In the genomic region with DNA sequence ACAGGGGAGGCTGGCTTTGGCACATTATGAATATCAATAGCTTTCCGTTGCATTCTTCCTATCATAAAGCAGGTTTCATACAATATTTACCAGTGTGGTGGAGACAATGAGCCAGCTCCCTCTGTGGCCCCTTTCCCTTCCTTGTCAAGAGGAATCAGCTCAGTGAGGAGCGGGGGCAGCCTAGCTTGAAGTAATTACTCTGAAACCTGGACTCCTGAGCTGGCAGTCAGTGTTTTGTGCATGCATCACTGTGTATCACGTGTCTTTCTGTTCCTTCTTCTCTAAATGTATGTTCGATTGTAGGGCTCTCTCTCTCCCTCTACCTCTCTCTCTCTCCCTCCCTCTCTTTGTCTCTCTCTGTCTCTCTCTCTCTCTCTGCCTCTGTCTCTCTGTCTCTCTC, we compare ENCODE assay signal across 15 mouse cellular contexts.
A peak's percentile ranks its signal among the peaks of the same experiment; 100 is the strongest.
DNase-seq lines count a peak whose midpoint lies in the region; ATAC-seq lines count a peak whose summit lies in the region.
"Had no signal": no experiment of that assay in that cellular context is flagged by ENCODE, and none has a peak within 500 bp of the region (broad histone marks: within the 10 kb centered on the region; RNA-seq: fewer than 3 reads in every experiment).

No protein-coding gene starts in this region.

- DNase-seq in embryo, embryonic 10 days (ENCODE audit: low spot score) = peak; percentile 41
- no peak for DNase-seq in embryo, embryonic 9.5 days (ENCODE audit: extremely low spot score)
- DNase-seq in right cerebral cortex, adult 18-20 months = no peak
- DNase-seq in urinary bladder, postnatal 10 days (ENCODE audit: low spot score) = no peak
- DNase-seq in adrenal gland, postnatal 36 days = no peak
- DNase-seq: adrenal gland, adult 8-10 months; heart, adult 18-20 months; kidney, postnatal 4 days; thymus, postnatal 25 days had no signal

- H3K4me3 ChIP-seq in forebrain, embryonic 12.5 days (replicated peaks) = no peak overlapping the region
- no peak overlapping the region for H3K4me3 ChIP-seq in hindbrain, embryonic 16.5 days (ENCODE audit: low read length)
- no peak overlapping the region for H3K4me3 ChIP-seq in neural tube, embryonic 15.5 days (replicated peaks)
- H3K4me3 ChIP-seq: intestine, embryonic 15.5 days; limb, embryonic 12.5 days; stomach, embryonic 15.5 days had no signal

- H3K9ac ChIP-seq in forebrain, embryonic 12.5 days = no peak overlapping the region
- no peak overlapping the region for H3K9ac ChIP-seq in hindbrain, embryonic 16.5 days (ENCODE audit: low read depth, low read length)
- no peak overlapping the region for H3K9ac ChIP-seq in neural tube, embryonic 15.5 days (replicated peaks)
- H3K9ac ChIP-seq: intestine, embryonic 15.5 days; limb, embryonic 12.5 days; stomach, embryonic 15.5 days had no signal

- no peaks in the 10 kb centered on the region for H3K27me3 ChIP-seq in forebrain, embryonic 12.5 days
- H3K27me3 ChIP-seq in hindbrain, embryonic 16.5 days (replicated peaks; ENCODE audit: control insufficient read depth, insufficient read depth, low read length) = no peaks in the 10 kb centered on the region
- H3K27me3 ChIP-seq in neural tube, embryonic 15.5 days (replicated peaks) = no peaks in the 10 kb centered on the region
- H3K27me3 ChIP-seq: intestine, embryonic 15.5 days; limb, embryonic 12.5 days; stomach, embryonic 15.5 days had no signal

- H3K36me3 ChIP-seq in forebrain, embryonic 12.5 days (replicated peaks) = no peaks in the 10 kb centered on the region
- H3K36me3 ChIP-seq in hindbrain, embryonic 16.5 days (ENCODE audit: control insufficient read depth, insufficient read depth, low read length) = no peaks in the 10 kb centered on the region
- no peaks in the 10 kb centered on the region for H3K36me3 ChIP-seq in neural tube, embryonic 15.5 days
- H3K36me3 ChIP-seq: intestine, embryonic 15.5 days; limb, embryonic 12.5 days; stomach, embryonic 15.5 days had no signal

- H3K4me2 ChIP-seq in forebrain, embryonic 12.5 days = peak overlapping the region; percentile 15; the same call in 1 of the 2 replicates
- H3K4me2 ChIP-seq in hindbrain, embryonic 16.5 days (ENCODE audit: low read length) = no peak overlapping the region
- H3K4me2 ChIP-seq in neural tube, embryonic 15.5 days = no peak overlapping the region
- H3K4me2 ChIP-seq: intestine, embryonic 15.5 days; limb, embryonic 12.5 days; stomach, embryonic 15.5 days had no signal

- 0 out of 2 replicates have a peak overlapping the region, but pooled peaks have one; percentile 25 for H3K27ac ChIP-seq in forebrain, embryonic 12.5 days
- no peak overlapping the region for H3K27ac ChIP-seq in hindbrain, embryonic 16.5 days (ENCODE audit: low read depth, low read length)
- no peak overlapping the region for H3K27ac ChIP-seq in neural tube, embryonic 15.5 days (replicated peaks)
- H3K27ac ChIP-seq: intestine, embryonic 15.5 days; limb, embryonic 12.5 days; stomach, embryonic 15.5 days had no signal

- 17% methylated on average over 4 of the region's 4 CpGs for WGBS in forebrain, embryonic 12.5 days
- WGBS in hindbrain, embryonic 16.5 days = 21% methylated on average over 4 of the region's 4 CpGs
- WGBS in neural tube, embryonic 15.5 days = 39% methylated on average over 4 of the region's 4 CpGs

- no peaks in the 10 kb centered on the region for H3K9me3 ChIP-seq in forebrain, embryonic 12.5 days
- H3K9me3 ChIP-seq in hindbrain, embryonic 16.5 days (ENCODE audit: control insufficient read depth, low read length) = no peaks in the 10 kb centered on the region
- H3K9me3 ChIP-seq in neural tube, embryonic 15.5 days (replicated peaks) = no peaks in the 10 kb centered on the region
- H3K9me3 ChIP-seq: intestine, embryonic 15.5 days; limb, embryonic 12.5 days; stomach, embryonic 15.5 days had no signal

- peaks cover 17% of the 10 kb centered on the region for H3K4me1 ChIP-seq in forebrain, embryonic 12.5 days
- H3K4me1 ChIP-seq in hindbrain, embryonic 16.5 days (ENCODE audit: control insufficient read depth, insufficient read depth, low read depth, low read length) = peaks cover 8% of the 10 kb centered on the region
- peaks cover 3% of the 10 kb centered on the region; the same call in 1 of the 2 replicates for H3K4me1 ChIP-seq in neural tube, embryonic 15.5 days
- H3K4me1 ChIP-seq: intestine, embryonic 15.5 days; stomach, embryonic 15.5 days had no signal

- ATAC-seq in forebrain, embryonic 12.5 days (ENCODE audit: low FRiP score) = peak; percentile 69; the same call in 1 of the 2 replicates
- ATAC-seq in hindbrain, embryonic 16.5 days = peak; percentile 61; the same call in 1 of the 2 replicates
- ATAC-seq in neural tube, embryonic 15.5 days (ENCODE audit: low FRiP score) = peak; percentile 31; the same call in 1 of the 2 replicates
- ATAC-seq: intestine, embryonic 15.5 days had no signal
